Mouse (Mus musculus) thymus, postnatal 14 days (tissue): Measurements from ENCODE around the gene Tnfaip8l3.
"Not testable (repeated sequence)": the region's sequence is repeated elsewhere in the genome, so short reads cannot be mapped to it uniquely, and the experiment has no call there.

ENCODE experiments used
- DNase-seq: peaks from one replicate; pipeline ENCODE4 v3.0.0; 2021

The Tnfaip8l3 gene

DNA sequence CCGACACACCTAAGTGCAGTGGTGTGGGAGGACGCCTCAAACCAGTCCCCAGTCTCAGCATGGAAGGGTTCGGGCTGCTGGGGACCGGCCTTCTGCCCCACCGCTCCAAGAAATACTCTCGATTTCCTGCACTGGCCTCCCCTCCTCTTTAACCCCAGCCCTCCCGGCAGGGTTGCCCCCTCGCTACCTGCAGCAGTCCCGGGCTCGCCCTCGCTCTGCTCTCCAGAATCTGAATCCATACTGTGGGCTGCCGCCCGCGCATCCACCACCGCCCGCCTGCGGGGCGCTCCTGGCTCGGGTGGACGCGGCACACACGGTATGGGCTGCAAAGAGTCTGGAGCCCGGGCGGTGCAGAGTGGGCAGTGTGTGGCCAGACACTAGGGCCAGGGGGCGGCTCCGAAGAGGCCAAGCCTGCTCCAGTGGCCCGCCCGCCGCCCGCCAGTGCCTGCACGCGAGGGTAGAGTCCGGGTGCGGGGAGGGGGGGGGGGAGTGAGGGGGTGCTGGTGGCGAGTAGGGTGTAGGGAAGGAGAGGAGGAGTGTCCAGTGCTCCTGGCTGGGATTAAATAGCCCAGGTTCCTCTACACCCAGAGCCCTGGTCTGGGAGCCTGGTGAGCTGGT lies at the start of gene Tnfaip8l3:
TSS of gene Tnfaip8l3 (minus strand) at position 357 of the 618 bp plus-strand sequence.
- no peak for DNase-seq

DNA sequence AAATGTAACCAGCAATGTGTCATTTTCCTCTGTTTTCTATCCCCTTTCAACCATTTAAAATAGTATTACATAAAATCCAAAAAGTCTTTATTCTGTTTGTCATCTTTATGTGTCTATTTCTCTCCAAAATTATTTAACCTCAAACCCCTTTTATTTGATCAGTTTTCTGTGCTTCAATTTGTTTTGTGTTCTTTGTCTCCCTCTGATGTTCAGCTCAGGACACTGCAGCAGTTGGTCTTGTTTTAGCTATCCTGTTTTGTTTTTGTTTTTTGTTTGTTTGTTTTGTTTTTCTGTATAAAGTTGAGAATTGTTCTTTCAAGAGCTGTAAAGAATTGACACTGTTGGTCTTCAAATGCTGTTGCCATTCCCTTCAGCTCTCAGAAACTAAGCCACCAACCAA lies 44.5 kb upstream of the Tnfaip8l3 start:
- no peak for DNase-seq

GRCm38 (mm10) chr9:54098636-54099035 lies 30.4 kb upstream of the Tnfaip8l3 start:
- DNase-seq, result no peak

GRCm38 (mm10) chr9:54097091-54097490 lies 28.9 kb upstream of the Tnfaip8l3 start:
- no peak for DNase-seq

DNA sequence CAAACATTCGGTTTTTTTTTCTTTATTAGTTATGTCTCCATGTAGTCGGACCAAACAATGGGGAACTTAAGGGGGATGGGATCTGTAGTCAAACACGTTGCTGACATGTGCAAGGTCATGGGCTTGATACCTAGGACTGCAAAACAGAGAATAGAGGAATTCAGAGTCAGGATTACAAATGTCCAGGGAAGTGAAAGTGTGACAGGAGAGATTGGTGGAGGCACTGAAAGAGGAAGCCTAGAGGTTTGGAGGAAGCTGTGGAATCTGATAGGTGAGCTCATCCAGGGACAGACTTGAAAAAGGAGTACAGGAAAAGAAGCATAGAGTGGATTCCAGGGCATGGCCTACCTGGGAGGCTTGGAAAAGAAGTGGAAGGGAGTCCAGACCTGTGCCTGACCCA lies 16.1 kb upstream of the Tnfaip8l3 start:
- DNase-seq, result no peak

- DNase-seq, result no peak
Measured at GRCm38 (mm10) chr9:54077740-54078139, 9.6 kb upstream of the Tnfaip8l3 start.

GRCm38 (mm10) chr9:54074901-54075300 lies 6.7 kb upstream of the Tnfaip8l3 start:
- no peak for DNase-seq

DNA sequence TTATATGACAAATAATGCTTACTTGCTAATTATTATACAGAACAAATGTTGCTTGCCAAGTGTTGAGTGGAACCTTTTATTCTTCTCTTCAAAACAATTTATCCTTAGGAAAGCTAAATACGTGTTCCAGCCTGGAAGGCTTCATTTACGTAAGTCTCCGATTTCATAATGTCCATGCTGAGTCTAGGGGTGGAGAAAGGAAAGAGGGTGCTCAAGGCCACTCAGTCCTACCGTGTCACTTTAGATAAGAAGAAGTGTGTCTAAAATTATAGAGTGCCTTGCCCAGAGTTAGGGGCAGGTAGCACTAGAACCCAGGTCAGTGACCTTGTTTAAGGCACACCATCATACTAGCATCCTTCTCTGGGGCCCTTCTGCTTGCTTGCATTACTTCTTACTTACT lies 5.5 kb upstream of the Tnfaip8l3 start:
- no peak for DNase-seq

DNA sequence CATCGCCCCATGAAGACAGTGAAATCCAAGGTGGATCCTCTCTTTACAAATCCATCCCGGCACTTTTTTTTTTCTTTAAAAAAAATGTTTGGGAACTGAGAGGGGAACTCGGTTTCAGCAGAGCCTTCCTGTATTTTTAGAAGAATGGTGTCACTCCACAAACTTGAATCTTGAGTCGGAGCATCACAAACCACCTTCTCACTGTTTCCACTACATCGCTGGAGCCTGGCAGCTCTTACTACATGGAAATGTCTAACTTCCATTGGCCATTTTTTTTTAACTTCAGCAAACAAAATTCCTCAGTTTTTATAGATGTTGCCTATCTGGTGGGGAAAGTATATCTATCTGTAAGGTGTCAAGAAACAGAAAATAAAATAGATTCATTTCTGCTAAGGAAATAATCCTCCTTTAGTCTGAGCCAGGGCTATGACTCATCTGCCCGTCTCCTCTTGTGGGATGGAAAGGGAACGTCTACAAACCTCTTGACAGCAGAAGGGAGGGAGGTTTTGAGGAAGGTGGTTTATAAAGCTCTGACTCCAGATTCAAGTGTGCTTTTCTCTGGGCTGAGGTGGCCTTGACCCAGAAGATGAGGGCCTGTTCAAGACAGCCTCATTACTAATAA lies 3.4 kb upstream of the Tnfaip8l3 start:
- no peak for DNase-seq

- DNase-seq, result no peak
Measured at GRCm38 (mm10) chr9:54069204-54069603, 1.0 kb upstream of the Tnfaip8l3 start.

GRCm38 (mm10) chr9:54068777-54069176 lies 589 bp upstream of the Tnfaip8l3 start:
- DNase-seq, result no peak

GRCm38 (mm10) chr9:54067642-54068031 lies 551 bp downstream of the Tnfaip8l3 start:
- no peak for DNase-seq

- DNase-seq, result no peak
Measured at GRCm38 (mm10) chr9:54064836-54065235, 3.4 kb downstream of the Tnfaip8l3 start.

- no peak for DNase-seq
Measured at GRCm38 (mm10) chr9:54063655-54064054, 4.5 kb downstream of the Tnfaip8l3 start.

- DNase-seq, result no peak
Measured at GRCm38 (mm10) chr9:54061666-54062065, 6.5 kb downstream of the Tnfaip8l3 start.

DNA sequence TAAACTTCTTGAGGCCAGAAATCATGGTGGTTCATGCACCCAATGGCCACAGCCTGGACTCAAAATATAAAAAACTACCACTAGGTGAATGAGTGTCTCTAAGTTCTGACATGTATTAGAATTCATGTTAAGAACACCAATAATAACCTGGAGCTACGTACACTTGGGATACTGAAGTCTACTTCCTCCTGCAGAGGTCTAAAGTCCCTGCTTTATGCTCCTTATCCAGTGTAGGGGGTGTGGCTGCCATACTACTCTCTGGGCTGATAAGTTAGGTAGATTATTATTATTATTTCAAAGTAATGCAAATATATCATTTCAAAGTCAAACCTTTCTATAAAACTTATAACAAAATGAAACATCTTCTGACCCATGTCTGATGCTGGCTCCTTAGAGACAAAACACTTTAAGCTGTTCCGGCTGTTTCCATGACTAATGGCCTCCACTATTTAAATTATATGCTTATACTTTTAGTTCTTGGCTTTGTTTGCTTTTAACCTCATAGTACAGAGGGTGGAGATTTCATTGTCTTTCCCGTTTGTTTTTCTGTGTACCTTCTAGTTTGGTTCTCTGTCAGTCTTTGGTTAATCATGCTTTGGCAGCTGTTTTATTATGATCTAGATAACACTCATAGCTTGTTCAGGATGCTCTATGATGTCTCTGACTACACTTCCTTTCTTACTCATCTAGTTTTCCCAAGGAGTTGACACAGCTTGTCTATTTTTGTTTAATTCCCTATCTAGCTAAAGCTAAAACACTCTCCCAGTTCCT lies 16.7 kb downstream of the Tnfaip8l3 start:
- no peak for DNase-seq

GRCm38 (mm10) chr9:54048978-54049377 lies 19.2 kb downstream of the Tnfaip8l3 start:
- DNase-seq, result no peak

- DNase-seq, result no peak
Measured at GRCm38 (mm10) chr9:54043067-54043466, 25.1 kb downstream of the Tnfaip8l3 start.

GRCm38 (mm10) chr9:54037717-54038116 lies 30.5 kb downstream of the Tnfaip8l3 start:
- no peak for DNase-seq

- no peak for DNase-seq
Measured at GRCm38 (mm10) chr9:54034691-54035090, 33.5 kb downstream of the Tnfaip8l3 start.

DNA sequence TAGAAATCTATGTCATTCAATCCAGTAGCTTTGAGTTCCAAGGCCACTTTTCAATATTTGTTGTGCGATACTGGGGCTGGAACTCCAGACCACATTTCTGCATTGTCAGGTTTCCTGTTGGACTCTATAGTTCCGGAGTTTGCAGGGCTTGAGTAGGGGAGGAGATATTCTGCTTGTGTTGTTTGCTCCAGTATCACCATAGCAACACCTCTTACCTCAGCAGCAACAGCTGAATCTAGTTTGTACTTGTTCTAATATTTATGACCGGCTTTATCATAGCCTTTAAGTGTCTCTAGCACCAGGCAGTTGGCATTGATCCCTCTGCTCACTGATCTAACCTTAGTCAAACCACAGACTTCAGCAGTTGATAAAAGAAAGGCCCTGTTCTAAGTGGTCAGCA lies 45.4 kb downstream of the Tnfaip8l3 start:
- no peak for DNase-seq

- no peak for DNase-seq
Measured at GRCm38 (mm10) chr9:53994528-53994927, 73.7 kb downstream of the Tnfaip8l3 start.

GRCm38 (mm10) chr9:53992567-53992966 lies 75.6 kb downstream of the Tnfaip8l3 start:
- DNase-seq, result not testable (repeated sequence)

GRCm38 (mm10) chr9:53990921-53991320 lies 77.3 kb downstream of the Tnfaip8l3 start:
- DNase-seq, result peak; percentile 9
